Mouse (Mus musculus) limb, embryonic 11.5 days (tissue): ENCODE measurements at regions not wholly inside any gene's neighbourhood (a gene's known extent, or its start where the extent isn't known, plus 50 kb on each side); places are given as distances from the start of the nearest gene placed in this dataset.

Experiments used
- ATAC-seq: fragments of 200-750 bp; cut with Nextera tagmentation; 2 replicates; pipeline ENCODE4 v1.8.0; 2017; ENCODE audit warnings: low read depth; ENCODE audit not compliant: insufficient number of reproducible peaks, low FRiP score, low TSS enrichment
- DNase-seq: peaks from one replicate; pipeline ENCODE4 v3.0.0-alpha.2; 2015; ENCODE audit warnings: low spot score
- H3K27ac ChIP-seq: fragments of 300-500 bp; sonication (generic); replicated peaks from 2 replicates; pipeline ENCODE4 v1.5.1; 2014; ENCODE audit warnings: low read depth, mild to moderate bottlenecking, low read length
- H3K27me3 ChIP-seq: fragments of 300-500 bp; sonication (generic); 2 replicates; pipeline ENCODE4 v1.6.1; 2014; ENCODE audit warnings: mild to moderate bottlenecking, low read length, mixed read lengths; ENCODE audit not compliant: control insufficient read depth, insufficient read depth
- H3K36me3 ChIP-seq: fragments of 300-500 bp; sonication (generic); 2 replicates; pipeline ENCODE4 v1.6.1; 2014; ENCODE audit warnings: mild to moderate bottlenecking, low read length, moderate library complexity, mixed read lengths; ENCODE audit not compliant: control insufficient read depth, insufficient read depth
- H3K4me1 ChIP-seq: fragments of 300-500 bp; sonication (generic); 2 replicates; pipeline ENCODE4 v1.6.1; 2014; ENCODE audit warnings: low read length, mixed read lengths; ENCODE audit not compliant: control insufficient read depth, insufficient read depth
- H3K4me2 ChIP-seq: fragments of 300-500 bp; sonication (generic); 2 replicates; pipeline ENCODE4 v1.6.1; 2014; ENCODE audit warnings: low read depth, mild to moderate bottlenecking, moderate library complexity; ENCODE audit not compliant: severe bottlenecking
- H3K4me3 ChIP-seq: fragments of 300-500 bp; sonication (generic); 2 replicates; pipeline ENCODE4 v1.5.1; 2014; ENCODE audit warnings: low read depth, low read length
- H3K9ac ChIP-seq: fragments of 300-500 bp; sonication (generic); 2 replicates; pipeline ENCODE4 v1.6.1; 2014; ENCODE audit warnings: mild to moderate bottlenecking, low read length
- H3K9me3 ChIP-seq: fragments of 300-500 bp; sonication (generic); 2 replicates; pipeline ENCODE4 v1.6.1; 2016; ENCODE audit warnings: low read length; ENCODE audit not compliant: control insufficient read depth
- WGBS: fragments of 180-500 bp; shearing (Covaris S2); extraction: QIAGEN DNeasy Blood & Tissue Kit; methylation state at CpG from one replicate; pipeline ENCODE4 v1.1.7; 2014; 5-methylcytosine and 5-hydroxymethylcytosine counted together

- Histone ChIP-seq H3K4me3 (no peak overlapping the region), H3K4me2 (no peak overlapping the region), H3K27ac (no peak overlapping the region), H3K4me1 (no peaks in the 10 kb centered on the region), H3K27me3 (no peaks in the 10 kb centered on the region), H3K9ac (no peak overlapping the region), H3K36me3 (no peaks in the 10 kb centered on the region), H3K9me3 (no peaks in the 10 kb centered on the region)
- ATAC-seq (no peak), DNase-seq (no peak)
- 43% methylated on average over 3 of the region's 3 CpGs for WGBS
Observed at GRCm38 (mm10) chr7:51310191-51310590, 200.6 kb upstream of the Ano5 start.

- DNase-seq = no peak
- Histone ChIP-seq H3K27me3 (no peaks in the 10 kb centered on the region), H3K9me3 (no peaks in the 10 kb centered on the region), H3K4me2 (no peak overlapping the region), H3K27ac (no peak overlapping the region), H3K36me3 (no peaks in the 10 kb centered on the region), H3K4me1 (no peaks in the 10 kb centered on the region), H3K4me3 (no peak overlapping the region), H3K9ac (no peak overlapping the region)
- ATAC-seq = no peak
- WGBS = 81% methylated on average over 7 of the region's 7 CpGs
Observed at GRCm38 (mm10) chr7:51339841-51340540, 170.8 kb upstream of the Ano5 start.

- Histone ChIP-seq H3K4me2 (no peak overlapping the region), H3K36me3 (no peaks in the 10 kb centered on the region), H3K9me3 (no peaks in the 10 kb centered on the region), H3K4me1 (no peaks in the 10 kb centered on the region), H3K27ac (no peak overlapping the region), H3K9ac (no peak overlapping the region), H3K4me3 (no peak overlapping the region), H3K27me3 (no peaks in the 10 kb centered on the region)
- DNase-seq (no peak), ATAC-seq (no peak)
- 89% methylated on average over 3 of the region's 3 CpGs for WGBS
Observed at GRCm38 (mm10) chr7:51347521-51347920, 163.3 kb upstream of the Ano5 start.

- no peak overlapping the region for H3K4me2 ChIP-seq
- no peak for ATAC-seq
- no peak overlapping the region for H3K4me3 ChIP-seq
- H3K36me3 ChIP-seq = no peaks in the 10 kb centered on the region
- WGBS = 89% methylated on average over 3 of the region's 3 CpGs
- no peak overlapping the region for H3K27ac ChIP-seq
- H3K9me3 ChIP-seq = no peaks in the 10 kb centered on the region
- no peaks in the 10 kb centered on the region for H3K27me3 ChIP-seq
- H3K4me1 ChIP-seq = no peaks in the 10 kb centered on the region
- H3K9ac ChIP-seq = no peak overlapping the region
- no peak for DNase-seq
Observed at GRCm38 (mm10) chr7:51360134-51360533, 150.7 kb upstream of the Ano5 start.

GRCm38 (mm10) chr7:51377584-51377983, 133.2 kb upstream of the Ano5 start:
- H3K36me3 ChIP-seq = no peaks in the 10 kb centered on the region
- H3K27me3 ChIP-seq = no peaks in the 10 kb centered on the region
- no peak overlapping the region for H3K27ac ChIP-seq
- H3K4me3 ChIP-seq = no peak overlapping the region
- ATAC-seq = no peak
- H3K9ac ChIP-seq = no peak overlapping the region
- WGBS = 79% methylated on average over 1 of the region's 1 CpGs
- H3K4me2 ChIP-seq = no peak overlapping the region
- H3K4me1 ChIP-seq = no peaks in the 10 kb centered on the region
- DNase-seq = no peak
- no peaks in the 10 kb centered on the region for H3K9me3 ChIP-seq
